Mouse (Mus musculus): ENCODE results near the gene Ucp2.
A peak's percentile ranks its signal among the peaks of the same experiment; 100 is the strongest.
"Not testable (repeated sequence)": the region's sequence is repeated elsewhere in the genome, so short reads cannot be mapped to it uniquely, and the experiment has no call there.

Gene Ucp2

DNA sequence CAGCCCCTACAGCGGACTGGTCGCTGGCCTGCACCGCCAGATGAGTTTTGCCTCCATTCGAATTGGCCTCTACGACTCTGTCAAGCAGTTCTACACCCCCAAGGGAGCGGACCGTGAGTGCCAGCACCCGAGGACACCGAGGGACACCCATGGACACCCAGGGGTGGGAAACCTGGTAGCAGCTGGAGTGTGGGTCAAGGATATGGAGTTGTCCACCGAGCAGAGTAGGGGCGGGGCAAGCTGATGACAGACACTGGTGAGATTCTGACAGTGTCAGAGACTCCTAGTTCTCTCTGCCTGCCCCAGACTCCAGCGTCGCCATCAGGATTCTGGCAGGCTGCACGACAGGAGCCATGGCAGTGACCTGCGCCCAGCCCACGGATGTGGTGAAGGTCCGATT lies 13.0 kb upstream of the Ucp2 start:
- DNase-seq, result no peak

DNA sequence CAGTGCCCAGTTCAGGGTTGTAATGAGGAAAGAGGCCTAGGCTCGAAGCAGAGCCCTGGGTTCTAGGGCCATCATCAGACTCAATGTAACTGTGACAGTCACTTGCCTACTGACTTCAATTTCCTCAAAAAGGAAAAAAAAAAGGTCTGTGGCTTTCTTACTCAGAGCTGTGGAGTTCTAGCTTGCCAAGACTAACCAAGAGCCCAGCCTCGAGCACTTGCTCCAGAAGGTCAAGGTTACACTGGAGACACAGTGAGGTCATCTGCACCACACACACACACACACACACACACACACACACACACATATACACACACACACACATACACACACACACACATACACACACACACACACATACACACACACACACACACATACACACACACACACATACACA lies 11.1 kb upstream of the Ucp2 start:
- not testable (repeated sequence) for DNase-seq

DNA sequence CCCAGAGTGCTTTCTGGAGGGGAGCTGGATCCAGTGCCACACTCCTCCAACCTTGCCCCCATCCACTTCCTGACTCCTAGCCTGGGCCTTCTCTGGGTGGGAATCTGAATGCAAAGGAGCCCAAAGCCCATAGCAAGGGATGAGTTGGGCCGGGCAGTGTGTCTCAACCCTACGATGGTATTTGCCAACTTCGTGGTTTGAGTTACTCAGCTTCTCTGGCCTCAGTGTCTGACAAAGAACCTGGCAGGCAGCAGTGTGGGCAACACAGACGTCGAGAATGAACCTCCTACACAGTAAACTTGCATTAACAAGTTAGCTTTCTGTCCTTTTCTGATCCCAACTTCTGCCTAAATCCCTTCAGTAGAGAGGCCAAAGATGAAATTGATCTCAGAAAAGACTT lies 8.6 kb upstream of the Ucp2 start:
- DNase-seq, result no peak

DNA sequence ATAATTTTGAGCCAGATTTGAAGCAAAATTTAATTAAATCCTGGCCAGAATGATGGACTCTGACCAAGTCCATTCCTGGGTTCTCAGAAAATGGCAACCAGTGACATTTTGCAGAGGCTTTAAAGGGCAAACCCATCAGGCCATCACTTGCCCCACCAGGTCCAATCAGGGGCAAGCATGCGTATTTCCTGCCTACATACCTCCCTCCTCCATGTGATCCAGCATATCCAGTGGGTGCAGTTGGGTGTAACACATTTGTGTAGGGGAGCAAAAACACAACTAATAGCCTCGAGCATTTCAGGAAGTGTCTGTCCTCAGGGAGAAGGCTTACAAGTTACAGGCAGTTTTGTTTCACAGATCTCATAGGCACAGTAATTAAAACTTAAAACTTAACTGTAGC lies 5.8 kb upstream of the Ucp2 start:
- no peak for DNase-seq

DNA sequence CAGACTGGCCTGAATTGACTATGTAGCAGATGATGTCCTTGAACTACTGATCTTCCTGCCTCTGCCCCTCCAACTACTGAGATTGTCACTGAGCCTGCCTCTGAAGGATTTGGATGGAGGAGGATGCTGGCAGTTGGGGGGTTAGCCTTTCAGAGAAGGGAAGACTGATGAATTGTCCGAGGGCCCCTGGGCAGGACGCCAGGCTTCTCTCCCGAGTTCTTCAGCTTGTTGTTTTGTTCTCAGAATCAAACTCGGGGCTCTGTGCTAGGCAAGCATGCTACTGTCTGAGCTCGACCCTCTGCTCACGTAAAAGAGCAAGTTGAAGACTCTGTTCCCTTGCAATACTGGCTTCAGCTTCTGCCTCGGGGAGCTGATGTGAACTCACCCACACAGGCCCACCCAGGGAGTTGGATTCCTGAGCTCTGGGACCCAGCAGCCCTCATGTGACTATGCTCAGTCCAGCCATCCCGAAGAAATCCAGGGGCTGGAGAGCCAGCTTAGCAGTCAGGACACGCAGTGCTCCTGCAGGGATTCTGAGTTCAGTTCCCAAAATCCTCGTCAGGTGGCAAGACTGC lies 4.6 kb upstream of the Ucp2 start:
- DNase-seq, result peak in 1 of 2 experiments; percentile 41

DNA sequence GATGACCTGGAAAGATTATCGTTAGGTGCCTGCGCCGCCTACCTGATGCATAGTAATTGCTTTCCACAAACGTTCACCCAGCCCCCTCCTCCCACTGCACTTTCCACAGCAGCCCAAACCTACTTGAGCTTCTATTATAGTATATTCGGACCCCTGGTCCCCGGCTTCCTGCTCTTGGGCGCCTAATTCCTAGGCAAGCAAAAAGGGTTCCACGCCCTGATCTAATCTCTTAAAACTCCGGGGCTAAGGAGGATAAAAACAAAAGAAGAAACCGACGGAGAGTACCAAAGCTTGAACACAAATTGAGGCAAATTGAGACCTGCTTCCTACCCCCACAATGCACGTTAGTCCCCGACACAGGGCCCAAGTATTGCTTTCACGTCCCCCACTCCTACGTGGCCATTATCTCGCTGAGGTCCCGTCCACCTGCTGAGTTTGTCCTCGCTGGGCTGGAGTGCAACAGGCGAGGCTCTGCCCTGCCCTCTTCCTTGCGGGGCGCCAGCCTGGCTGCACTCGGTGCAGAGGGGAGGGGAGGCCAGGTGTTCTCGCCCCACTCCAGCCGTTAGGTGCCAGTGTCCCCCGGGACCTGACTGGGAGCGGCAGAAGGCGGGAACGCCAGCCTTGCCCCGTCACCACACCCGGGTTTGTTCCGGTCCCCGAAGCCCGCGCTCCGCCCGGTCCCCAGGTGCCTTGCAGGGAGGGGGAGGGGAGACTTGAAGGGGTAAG lies 583 bp upstream of the Ucp2 start:
- no peak for DNase-seq

DNA sequence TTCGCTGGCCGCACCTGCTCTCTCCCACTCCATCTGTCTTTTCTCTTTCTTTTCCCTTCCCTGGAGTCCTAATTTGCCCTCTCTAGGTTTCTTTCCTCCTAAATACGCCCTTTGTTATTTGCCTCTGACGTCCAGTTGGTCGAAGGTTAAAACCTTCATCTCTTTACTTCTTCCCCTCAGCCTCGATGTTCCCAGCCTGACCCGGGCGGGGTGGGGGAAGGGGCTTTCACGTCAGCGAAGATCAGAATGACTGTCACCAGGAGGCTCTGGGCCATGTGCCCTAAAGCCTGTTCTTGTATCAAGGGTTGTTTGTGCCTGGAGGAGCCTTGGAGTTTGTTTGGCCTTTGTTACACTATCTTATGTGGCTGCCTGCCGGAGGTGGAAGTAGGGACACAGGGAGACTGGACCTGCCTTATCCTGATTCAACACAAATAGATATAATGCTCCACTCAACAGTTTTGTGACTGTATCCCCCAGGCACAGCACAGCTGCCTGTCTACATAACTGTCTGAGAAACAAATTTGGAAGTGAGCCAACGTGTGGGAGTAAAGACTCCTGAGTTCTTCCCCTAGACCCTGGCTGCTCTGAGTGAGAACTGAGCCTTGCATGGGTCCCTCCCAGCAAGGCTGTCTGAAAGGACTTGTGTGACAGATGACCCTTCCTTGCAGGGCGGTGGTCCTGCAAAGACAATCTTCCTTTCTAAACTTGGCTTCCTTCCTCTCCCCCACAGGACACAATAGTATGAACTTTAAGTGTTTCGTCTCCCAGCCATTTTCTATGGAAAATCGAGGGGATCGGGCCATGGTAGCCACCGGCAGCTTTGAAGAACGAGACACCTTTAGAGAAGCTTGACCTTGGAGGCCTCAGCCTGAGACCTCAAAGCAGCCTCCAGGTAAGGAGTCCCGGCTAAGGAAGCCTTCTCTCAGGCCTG lies 612 bp downstream of the Ucp2 start:
- peak in 1 of 2 experiments; percentile 53 for DNase-seq

DNA sequence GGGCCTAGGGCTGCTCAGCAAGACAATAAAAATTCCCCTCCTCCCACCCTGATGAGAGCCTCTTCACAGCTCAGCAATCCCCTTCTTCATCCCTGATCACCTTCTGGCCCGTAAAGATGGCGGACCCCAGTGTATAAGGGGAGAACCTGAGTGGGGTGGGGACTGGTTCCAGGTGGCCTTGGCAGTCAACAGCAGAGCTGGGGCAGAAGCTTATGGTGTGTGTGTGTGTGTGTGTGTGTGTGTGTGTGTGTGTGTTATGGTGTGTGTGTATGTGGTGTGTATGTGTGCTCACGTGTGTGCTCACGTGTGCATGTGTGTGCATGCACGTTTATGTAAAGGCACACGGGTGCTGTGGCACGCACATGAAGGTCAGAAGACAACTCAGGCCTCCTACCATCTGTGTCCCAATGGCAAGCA lies 1.3 kb downstream of the Ucp2 start:
- DNase-seq, result no peak

DNA sequence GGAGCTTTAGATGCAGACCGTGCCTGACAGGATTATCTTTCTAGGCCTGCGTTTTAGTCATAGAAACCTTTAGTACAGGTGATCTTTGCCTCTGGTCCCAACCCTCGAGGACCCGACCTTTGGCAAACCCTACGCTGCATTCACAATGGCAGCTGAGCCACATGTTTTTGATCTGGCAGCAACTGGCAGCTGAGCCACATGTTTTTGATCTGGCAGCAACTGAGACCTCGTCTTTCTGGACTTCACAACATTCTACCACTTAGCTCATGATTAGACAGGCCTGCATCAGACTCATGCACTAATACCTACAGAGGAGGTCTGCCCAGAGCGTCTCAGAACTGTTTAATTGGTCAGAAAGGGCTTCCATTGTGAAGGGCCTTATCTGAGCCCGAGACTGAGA lies 1.9 kb downstream of the Ucp2 start:
- no peak for DNase-seq

DNA sequence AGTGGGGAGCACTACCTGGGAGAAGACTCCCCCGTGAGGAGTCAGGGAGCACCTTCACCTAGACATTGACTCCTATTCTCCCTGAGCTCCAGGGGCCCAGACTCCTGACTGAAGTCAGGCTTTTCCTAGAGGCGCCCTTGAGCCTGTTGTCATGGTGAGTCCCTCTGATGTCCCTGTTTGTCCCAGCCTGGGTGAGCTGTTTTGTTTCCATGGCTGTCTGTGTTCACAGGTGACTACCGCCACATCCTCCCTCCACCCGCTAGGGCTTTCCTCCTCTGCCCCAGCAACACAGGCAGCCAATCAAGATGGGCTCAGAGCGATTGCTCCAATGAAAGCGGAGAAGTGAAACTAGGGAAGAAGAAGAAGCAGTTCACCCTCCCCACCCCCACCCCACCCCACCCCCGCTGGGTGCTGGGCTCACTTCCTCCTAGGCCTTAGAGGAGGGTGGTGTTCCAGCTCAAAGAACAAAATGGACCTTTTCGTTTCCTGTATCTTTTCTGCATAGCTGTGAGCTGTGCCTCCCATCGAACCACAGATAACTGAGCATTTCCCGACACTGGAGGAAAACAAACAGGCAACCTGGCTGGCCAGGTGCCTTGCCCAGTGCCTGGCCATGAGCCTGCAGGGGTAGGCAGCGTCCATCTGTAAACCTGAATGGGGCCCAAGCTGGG lies 2.6 kb downstream of the Ucp2 start:
- DNase-seq, result peak; percentile 57 to 70

DNA sequence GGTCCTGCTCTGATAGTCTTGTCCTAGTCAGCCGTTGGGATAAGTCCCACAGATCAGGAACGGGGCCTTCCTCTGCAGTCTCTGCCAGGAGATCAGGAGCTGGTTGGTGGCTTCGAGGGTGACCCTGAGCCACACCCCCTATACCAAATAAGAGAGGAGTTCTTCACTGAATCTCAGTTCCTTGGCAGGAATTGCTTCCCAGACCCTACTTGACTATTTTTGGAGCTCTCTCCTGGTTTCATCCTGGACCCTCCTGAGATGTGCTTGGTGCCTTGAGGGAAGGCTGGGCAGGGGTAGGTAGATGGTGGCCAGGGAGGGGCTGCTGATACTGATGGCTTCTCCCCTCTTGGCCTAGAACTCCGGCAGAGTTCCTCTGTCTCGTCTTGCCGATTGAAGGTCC lies 3.2 kb downstream of the Ucp2 start:
- DNase-seq, result no peak

DNA sequence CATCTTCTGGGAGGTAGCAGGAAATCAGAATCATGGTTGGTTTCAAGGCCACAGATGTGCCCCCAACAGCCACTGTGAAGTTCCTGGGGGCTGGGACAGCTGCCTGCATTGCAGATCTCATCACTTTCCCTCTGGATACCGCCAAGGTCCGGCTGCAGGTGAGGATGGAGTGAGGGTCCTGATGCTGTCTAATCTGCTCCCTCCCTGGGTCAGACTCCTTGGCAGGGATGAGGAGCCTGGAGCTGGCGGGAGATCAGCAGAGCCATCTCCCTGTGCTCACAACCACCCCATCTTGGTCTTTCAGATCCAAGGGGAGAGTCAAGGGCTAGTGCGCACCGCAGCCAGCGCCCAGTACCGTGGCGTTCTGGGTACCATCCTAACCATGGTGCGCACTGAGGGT lies 3.7 kb downstream of the Ucp2 start:
- no peak for DNase-seq

DNA sequence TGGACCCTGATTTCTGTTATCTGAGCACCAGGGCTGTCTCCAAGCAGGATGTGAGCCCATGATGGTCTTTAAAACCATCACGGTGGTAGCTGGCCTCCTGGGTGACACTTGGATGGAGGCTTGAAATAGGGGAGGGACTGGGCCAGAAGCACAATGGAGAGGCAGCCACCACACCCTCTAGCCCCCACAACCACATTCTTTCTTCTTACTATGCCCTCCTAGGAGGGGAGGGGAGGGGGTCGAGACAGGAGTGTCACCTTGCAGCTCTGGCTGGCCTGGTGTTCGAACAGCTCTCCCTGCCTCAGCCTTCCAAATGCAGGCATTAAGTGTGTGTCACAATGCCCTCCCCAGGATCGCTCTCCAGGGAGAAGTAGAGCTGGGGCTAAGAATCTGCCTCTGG lies 4.3 kb downstream of the Ucp2 start:
- DNase-seq, result no peak

DNA sequence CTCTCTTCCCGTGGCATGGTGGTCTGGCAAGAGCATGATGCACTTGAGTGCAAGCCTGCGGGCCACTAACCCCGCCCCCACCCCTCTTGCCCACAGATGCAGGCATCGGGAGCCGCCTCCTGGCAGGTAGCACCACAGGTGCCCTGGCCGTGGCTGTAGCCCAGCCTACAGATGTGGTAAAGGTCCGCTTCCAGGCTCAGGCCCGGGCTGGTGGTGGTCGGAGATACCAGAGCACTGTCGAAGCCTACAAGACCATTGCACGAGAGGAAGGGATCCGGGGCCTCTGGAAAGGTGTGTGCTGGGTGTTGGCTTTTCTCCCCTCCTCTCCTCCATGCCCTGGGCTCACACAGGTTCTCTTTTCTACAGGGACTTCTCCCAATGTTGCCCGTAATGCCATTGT lies 4.8 kb downstream of the Ucp2 start:
- DNase-seq, result no peak

DNA sequence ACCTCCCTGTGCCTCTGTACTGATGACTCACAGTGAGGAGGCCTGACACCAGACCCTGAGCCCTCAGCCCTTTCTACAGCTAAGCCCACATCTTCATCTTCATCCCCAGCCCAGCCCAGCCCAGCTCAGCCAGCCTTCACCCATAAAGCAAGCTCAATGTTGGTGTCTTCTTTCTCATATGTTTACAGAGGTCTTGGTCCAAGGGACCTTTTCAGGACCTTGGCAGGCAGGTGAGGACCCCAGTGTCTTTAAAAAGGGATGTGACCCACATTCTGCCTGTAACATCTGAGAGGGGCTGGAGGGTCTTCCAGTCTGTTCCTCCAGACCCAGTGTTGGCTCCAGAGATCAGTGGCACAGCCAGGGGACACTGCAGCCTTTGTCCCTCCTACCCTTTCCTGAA lies 6.3 kb downstream of the Ucp2 start:
- no peak for DNase-seq

DNA sequence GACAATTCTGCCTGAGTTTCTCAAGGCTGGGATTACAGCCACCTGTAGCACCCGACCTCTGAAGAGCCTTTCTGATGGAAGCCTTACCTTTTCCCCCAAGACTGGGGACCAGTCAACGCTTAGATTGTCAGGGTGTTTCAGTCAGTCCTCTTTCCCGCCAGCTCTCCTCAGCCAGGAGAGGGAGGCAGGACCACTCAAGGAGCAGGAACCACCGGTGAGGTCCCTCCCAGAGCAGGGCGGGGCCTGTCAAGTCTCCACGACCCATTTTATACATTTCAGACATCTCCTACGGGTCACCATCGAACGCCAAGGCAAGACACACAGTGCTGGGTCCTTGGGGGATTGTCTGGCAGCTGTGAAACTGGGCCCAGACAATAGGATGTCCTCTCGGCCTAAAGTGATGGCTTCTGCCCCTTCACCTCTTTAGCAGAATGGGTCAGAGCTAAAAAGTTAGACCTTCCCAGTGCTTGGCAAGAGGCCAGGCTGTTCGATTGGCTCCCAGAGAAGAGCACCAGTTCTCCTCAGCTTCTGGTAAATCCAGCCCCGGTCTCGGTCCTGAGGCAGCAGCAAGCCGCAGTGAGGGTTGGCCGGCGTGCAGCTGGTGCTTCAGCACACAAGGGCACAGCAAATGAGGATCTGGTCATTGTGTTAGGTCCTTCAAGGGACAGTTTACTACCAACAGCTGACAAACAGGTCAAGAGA lies 7.3 kb downstream of the Ucp2 start:
- peak in 1 of 2 experiments; percentile 37 for DNase-seq

DNA sequence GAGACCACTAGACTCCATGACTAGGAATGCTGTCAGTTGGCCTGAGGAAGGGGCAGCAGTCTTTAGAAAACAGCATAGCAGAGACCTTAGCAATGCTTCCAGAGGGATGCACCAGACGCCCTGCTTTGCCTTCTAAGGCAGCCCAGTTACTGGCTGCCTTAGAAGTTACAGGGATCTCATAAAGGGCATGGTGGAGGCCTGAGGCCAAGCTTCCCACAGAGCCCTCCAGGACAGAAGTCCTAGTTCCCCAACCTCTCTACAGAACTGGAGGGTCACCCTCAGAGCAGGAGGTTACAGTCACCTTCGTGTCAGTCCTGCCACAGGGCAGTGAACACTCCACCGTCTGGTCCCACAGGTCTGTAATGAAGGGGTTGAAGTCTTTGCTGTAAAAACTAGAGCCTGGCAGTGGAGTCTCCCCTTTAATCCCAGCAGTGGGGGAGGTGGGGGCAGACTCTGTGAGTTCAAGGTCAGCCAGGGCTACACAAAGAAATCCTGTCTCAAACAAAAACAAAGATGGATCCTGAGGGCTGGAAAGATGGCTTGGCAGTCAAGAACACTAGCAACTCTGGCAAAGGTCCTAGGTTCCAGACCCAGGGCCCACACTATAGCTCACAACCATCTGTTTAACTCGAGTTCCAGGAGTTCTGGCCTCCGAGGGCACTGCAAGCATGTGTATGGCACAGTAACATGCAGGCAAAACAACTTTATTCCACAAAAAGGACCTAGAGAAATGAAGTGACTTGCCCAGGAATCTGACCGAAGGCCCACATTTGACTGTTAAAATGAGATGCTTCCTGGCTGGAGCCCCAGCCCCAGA lies 8.1 kb downstream of the Ucp2 start:
- no peak for DNase-seq

DNA sequence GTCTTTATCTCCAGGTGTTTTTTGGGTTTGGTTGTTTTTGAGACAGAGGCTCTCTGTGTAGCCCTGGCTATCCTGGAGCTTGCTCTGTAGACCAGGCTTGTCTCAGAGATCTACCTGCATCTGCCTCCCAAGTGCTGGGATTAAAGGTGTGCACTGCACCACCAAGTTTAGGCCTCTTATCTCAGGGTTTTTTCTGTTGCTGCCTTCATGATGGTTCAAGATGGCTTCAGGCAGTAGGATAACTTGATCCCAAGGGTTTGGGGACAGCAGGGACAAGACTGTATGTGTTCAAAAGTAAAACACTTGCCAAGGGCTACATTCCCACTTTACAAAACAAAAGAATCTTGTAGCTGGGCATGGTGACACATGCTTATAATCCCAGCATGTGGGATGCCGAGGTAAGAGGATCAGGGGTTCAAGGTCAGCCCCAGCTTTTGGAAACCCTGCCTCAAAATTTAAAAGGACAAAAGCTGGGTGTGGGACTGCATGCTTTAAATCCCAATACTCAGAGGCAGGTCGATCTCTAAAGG lies 8.8 kb downstream of the Ucp2 start:
- DNase-seq, result no peak

DNA sequence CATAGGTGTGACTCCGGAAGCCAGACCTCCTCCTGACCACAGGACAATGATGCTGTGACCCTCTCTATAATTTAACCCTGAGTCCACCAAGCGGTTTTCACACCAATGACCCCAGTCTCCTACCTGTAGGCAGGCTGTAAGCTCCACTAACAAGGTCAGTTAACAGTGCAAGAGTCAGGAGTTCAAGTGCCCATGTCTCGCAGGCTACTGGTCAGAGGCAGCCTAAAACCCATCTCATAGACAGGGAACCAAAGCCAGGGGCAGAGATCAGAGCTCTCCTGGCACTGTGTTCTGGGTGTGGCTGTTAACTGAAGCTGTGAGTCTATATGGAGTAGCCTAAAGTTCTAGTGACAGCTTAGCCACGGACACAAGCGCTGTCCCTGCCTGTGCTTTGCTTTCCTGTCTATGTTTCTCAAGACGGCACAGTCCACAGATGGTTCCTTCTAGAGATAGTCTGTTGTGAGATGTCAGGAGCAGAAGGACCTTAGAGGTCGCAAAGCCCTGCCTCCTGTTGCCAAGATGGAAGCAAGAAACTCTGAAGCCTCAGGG lies 9.3 kb downstream of the Ucp2 start:
- no peak for DNase-seq

DNA sequence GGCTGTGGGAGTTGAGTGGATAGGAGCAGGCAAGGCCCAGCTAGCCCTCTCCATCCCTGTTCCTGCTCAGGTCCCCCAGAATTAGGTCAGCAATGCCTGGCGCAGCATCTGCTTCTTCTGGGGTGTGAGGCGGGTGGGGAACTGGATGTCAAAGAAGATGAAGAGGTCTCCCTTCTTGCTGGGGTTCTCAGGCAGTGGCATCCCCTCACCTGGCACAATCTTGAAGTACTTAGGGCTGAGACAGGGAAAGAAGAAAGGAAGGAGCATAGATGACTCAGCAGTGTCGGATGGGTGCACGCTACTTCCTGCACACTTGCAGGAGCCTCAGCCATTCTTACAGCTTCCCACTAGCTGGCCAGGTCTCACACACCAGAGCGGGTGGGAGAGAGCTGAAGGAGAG lies 9.9 kb downstream of the Ucp2 start:
- no peak for DNase-seq

Measured in cerebellum, postnatal 14 days (tissue).